Mouse (Mus musculus): ENCODE results near the gene Pdhb. TPM values are rescaled to one million over a fixed set of nuclear protein-coding genes. Genes with fewer than 3 reads are reported as not detected.

The Pdhb gene
- polyA plus RNA-seq, 1 experiment from 2014 or later, result 259 TPM

DNA sequence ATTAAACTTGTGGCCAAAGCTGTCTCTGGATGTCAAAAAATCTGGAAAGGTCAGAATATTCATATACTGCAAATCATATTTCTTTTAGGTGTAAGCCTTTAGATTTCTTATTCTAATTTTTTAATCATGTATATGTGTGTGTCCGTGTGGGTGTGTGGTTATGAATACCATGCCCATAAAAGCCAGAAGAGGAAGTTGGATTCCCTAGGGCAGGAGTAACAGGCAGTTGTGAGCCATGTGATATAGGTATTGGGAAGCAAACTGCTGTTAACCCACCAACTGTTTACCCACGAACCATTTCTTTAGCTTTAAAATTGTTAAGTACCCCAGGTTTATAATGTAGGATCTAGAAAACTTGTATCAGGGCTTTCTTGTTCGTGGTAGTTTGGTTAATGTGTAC, 52.9 kb downstream of the Pdhb start:
- WGBS, result 85% methylated on average over 3 of the region's 3 CpGs

GRCm38 (mm10) chr14:8119454-8119853, 53.4 kb downstream of the Pdhb start:
- no peak overlapping the region for H3K9ac ChIP-seq
- no peaks in the 10 kb centered on the region for H3K4me1 ChIP-seq (replicated peaks)
- no peak overlapping the region for H3K4me3 ChIP-seq
- no peak overlapping the region for H3K27ac ChIP-seq (replicated peaks)
- ATAC-seq (ENCODE audit: low read depth), result no peak
- no peaks in the 10 kb centered on the region for H3K9me3 ChIP-seq
- H3K27me3 ChIP-seq, result no peaks in the 10 kb centered on the region
- no peak overlapping the region for H3K4me2 ChIP-seq
- 96% methylated on average over 5 of the region's 5 CpGs for WGBS
- H3K36me3 ChIP-seq, result peaks cover 36% of the 10 kb centered on the region

More for the DNA sequence above, 52.9 kb downstream of the Pdhb start:
- no peak overlapping the region for H3K9ac ChIP-seq
- no peaks in the 10 kb centered on the region for H3K9me3 ChIP-seq
- H3K4me2 ChIP-seq, result no peak overlapping the region
- H3K4me3 ChIP-seq, result no peak overlapping the region
- no peak overlapping the region for H3K27ac ChIP-seq (replicated peaks)
- no peaks in the 10 kb centered on the region for H3K27me3 ChIP-seq
- no peak for ATAC-seq (ENCODE audit: low read depth)
- H3K36me3 ChIP-seq, result peaks cover 36% of the 10 kb centered on the region
- H3K4me1 ChIP-seq (replicated peaks), result no peaks in the 10 kb centered on the region

DNA sequence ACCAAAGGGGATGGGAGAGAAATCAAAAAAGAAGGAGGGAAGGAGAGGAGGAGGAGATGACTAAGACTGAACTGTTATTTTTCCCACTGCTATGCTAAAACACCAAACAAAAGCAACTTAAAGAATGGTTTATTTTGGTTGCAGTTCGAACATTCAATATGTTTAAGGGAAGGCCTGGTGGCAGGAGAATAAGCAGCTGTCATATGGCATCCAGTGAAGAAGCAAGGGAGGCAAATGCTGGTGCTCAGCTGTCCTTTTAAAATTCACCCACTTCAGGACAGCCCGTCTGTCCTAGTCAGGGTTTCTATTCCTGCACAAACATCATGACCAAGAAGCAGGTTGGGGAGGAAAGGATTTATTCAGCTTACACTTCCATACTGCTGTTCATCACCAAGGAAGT, 55.5 kb downstream of the Pdhb start:
- H3K4me2 ChIP-seq, result no peak overlapping the region
- no peaks in the 10 kb centered on the region for H3K9me3 ChIP-seq
- H3K4me1 ChIP-seq (replicated peaks), result no peaks in the 10 kb centered on the region
- no peak overlapping the region for H3K27ac ChIP-seq (replicated peaks)
- H3K9ac ChIP-seq, result no peak overlapping the region
- no peak overlapping the region for H3K4me3 ChIP-seq
- WGBS, result 83% methylated on average over 2 of the region's 2 CpGs
- ATAC-seq (ENCODE audit: low read depth), result no peak
- H3K27me3 ChIP-seq, result no peaks in the 10 kb centered on the region
- H3K36me3 ChIP-seq, result peaks cover 19% of the 10 kb centered on the region

Other genes starting within 250 kb of the Pdhb start
- 0.31 TPM in 1 of 2 replicates, not detected in the other for gene Gm45521, start 215.7 kb downstream of the Pdhb start, polyA plus RNA-seq (2015; fragmentation: Nextera tagmentation; extraction: Ambion mirVana)
- 0.06 and 0.12 TPM in 2 replicates for gene Dnase1l3, start 178.5 kb downstream of the Pdhb start, polyA plus RNA-seq (2015; fragmentation: Nextera tagmentation; extraction: Ambion mirVana)
- gene Abhd6, start 170.1 kb downstream of the Pdhb start, polyA plus RNA-seq (2015; fragmentation: Nextera tagmentation; extraction: Ambion mirVana), result 26.5 and 28.1 TPM in 2 replicates
- 50.0 and 58.1 TPM in 2 replicates for gene Rpp14, start 92.7 kb downstream of the Pdhb start, polyA plus RNA-seq (2015; fragmentation: Nextera tagmentation; extraction: Ambion mirVana)
- 64.3 and 67.8 TPM in 2 replicates for gene Pxk, start 74.8 kb downstream of the Pdhb start, polyA plus RNA-seq (2015; fragmentation: Nextera tagmentation; extraction: Ambion mirVana)
- gene Kctd6, start 41.1 kb upstream of the Pdhb start, polyA plus RNA-seq (2015; fragmentation: Nextera tagmentation; extraction: Ambion mirVana), result 14.5 and 18.7 TPM in 2 replicates
- gene Acox2, start 86.3 kb upstream of the Pdhb start, polyA plus RNA-seq (2015; fragmentation: Nextera tagmentation; extraction: Ambion mirVana), result 0.36 TPM in 1 of 2 replicates, not detected in the other
- 0.84 and 0.91 TPM in 2 replicates for gene Fam107a, start 145.0 kb upstream of the Pdhb start, polyA plus RNA-seq (2015; fragmentation: Nextera tagmentation; extraction: Ambion mirVana)
- not detected in 2 replicates for gene Oit1, start 205.7 kb upstream of the Pdhb start, polyA plus RNA-seq (2015; fragmentation: Nextera tagmentation; extraction: Ambion mirVana)